Mouse (Mus musculus): ENCODE measurements at regions not wholly inside any gene's neighbourhood (a gene's known extent, or its start where the extent isn't known, plus 50 kb on each side); places are given as distances from the start of the nearest gene placed in this dataset.

- H3ac ChIP-seq (ENCODE audit: control insufficient read depth, insufficient read length, low read depth): no peak overlapping the region
- H3K27me3 ChIP-seq (ENCODE audit: control insufficient read depth, insufficient read depth, insufficient read length): no peaks in the 10 kb centered on the region
- H3K79me2 ChIP-seq (ENCODE audit: control insufficient read depth, insufficient read depth): no peaks in the 10 kb centered on the region
- H3K4me3 ChIP-seq (ENCODE audit: insufficient read depth, poor library complexity, severe bottlenecking): no peak overlapping the region
- H3K79me3 ChIP-seq (ENCODE audit: low read depth): no peaks in the 10 kb centered on the region
- no peaks in the 10 kb centered on the region for H3K36me3 ChIP-seq (ENCODE audit: control insufficient read depth, insufficient read depth)
- TF ChIP-seq MYOD1 (IDR thresholded peaks at IDR 0.05; ENCODE audit: control insufficient read depth, insufficient read length, low read depth): no peak
- no peak for TF ChIP-seq CTCF (IDR thresholded peaks at IDR 0.05; ENCODE audit: control insufficient read depth, insufficient read depth, insufficient read length)
- TF ChIP-seq MAX (IDR thresholded peaks at IDR 0.05): no peak
- TF ChIP-seq CEBPB (IDR thresholded peaks at IDR 0.05; ENCODE audit: low read depth): no peak
- TF ChIP-seq MYOG (IDR thresholded peaks at IDR 0.05; ENCODE audit: control insufficient read depth, extremely low read depth, insufficient read length): no peak
- no peak for TF ChIP-seq FOSL1 (IDR thresholded peaks at IDR 0.05; ENCODE audit: insufficient read depth, low read length, poor library complexity, severe bottlenecking)
- no peak for TF ChIP-seq USF1 (IDR thresholded peaks at IDR 0.05; ENCODE audit: low read depth)
These were observed 248.0 kb upstream of the Noct start for GRCm38 (mm10) chr3:50976141-50976780.

GRCm38 (mm10) chr3:50976818-50977217 is 247.4 kb upstream of the Noct start:
- no peaks in the 10 kb centered on the region for H3K27me3 ChIP-seq (ENCODE audit: control insufficient read depth, insufficient read depth, insufficient read length)
- no peaks in the 10 kb centered on the region for H3K36me3 ChIP-seq (ENCODE audit: control insufficient read depth, insufficient read depth)
- no peaks in the 10 kb centered on the region for H3K79me2 ChIP-seq (ENCODE audit: control insufficient read depth, insufficient read depth)
- no peak overlapping the region for H3K4me3 ChIP-seq (ENCODE audit: insufficient read depth, poor library complexity, severe bottlenecking)
- H3ac ChIP-seq (ENCODE audit: control insufficient read depth, insufficient read length, low read depth): no peak overlapping the region
- H3K79me3 ChIP-seq (ENCODE audit: low read depth): no peaks in the 10 kb centered on the region
- no peak for TF ChIP-seq FOSL1 (IDR thresholded peaks at IDR 0.05; ENCODE audit: insufficient read depth, low read length, poor library complexity, severe bottlenecking)
- TF ChIP-seq MYOD1 (IDR thresholded peaks at IDR 0.05; ENCODE audit: control insufficient read depth, insufficient read length, low read depth): no peak
- no peak for TF ChIP-seq CTCF (IDR thresholded peaks at IDR 0.05; ENCODE audit: control insufficient read depth, insufficient read depth, insufficient read length)
- TF ChIP-seq MYOG (IDR thresholded peaks at IDR 0.05; ENCODE audit: control insufficient read depth, extremely low read depth, insufficient read length): no peak
- TF ChIP-seq USF1 (IDR thresholded peaks at IDR 0.05; ENCODE audit: low read depth): no peak
- no peak for TF ChIP-seq CEBPB (IDR thresholded peaks at IDR 0.05; ENCODE audit: low read depth)

GRCm38 (mm10) chr3:50978636-50979035 is 245.6 kb upstream of the Noct start:
- TF ChIP-seq CEBPB (IDR thresholded peaks at IDR 0.05; ENCODE audit: low read depth): peak; percentile 17
- no peak for TF ChIP-seq USF1 (IDR thresholded peaks at IDR 0.05; ENCODE audit: low read depth)
- H3K79me2 ChIP-seq (ENCODE audit: control insufficient read depth, insufficient read depth): no peaks in the 10 kb centered on the region

GRCm38 (mm10) chr3:50979592-50979991 is 244.7 kb upstream of the Noct start:
- Histone ChIP-seq H3K4me3 (ENCODE audit: insufficient read depth, poor library complexity, severe bottlenecking) (no peak overlapping the region), H3K79me3 (ENCODE audit: low read depth) (no peaks in the 10 kb centered on the region), H3K36me3 (ENCODE audit: control insufficient read depth, insufficient read depth) (no peaks in the 10 kb centered on the region), H3K79me2 (ENCODE audit: control insufficient read depth, insufficient read depth) (no peaks in the 10 kb centered on the region), H3ac (ENCODE audit: control insufficient read depth, insufficient read length, low read depth) (no peak overlapping the region), H3K27me3 (ENCODE audit: control insufficient read depth, insufficient read depth, insufficient read length) (no peaks in the 10 kb centered on the region)
- TF ChIP-seq CTCF (IDR thresholded peaks at IDR 0.05; ENCODE audit: control insufficient read depth, insufficient read depth, insufficient read length): no peak
- no peak for TF ChIP-seq USF1 (IDR thresholded peaks at IDR 0.05; ENCODE audit: low read depth)
- no peak for TF ChIP-seq MYOD1 (IDR thresholded peaks at IDR 0.05; ENCODE audit: control insufficient read depth, insufficient read length, low read depth)
- TF ChIP-seq MYOG (IDR thresholded peaks at IDR 0.05; ENCODE audit: control insufficient read depth, extremely low read depth, insufficient read length): no peak
- TF ChIP-seq FOSL1 (IDR thresholded peaks at IDR 0.05; ENCODE audit: insufficient read depth, low read length, poor library complexity, severe bottlenecking): no peak
- no peak for TF ChIP-seq MAX (IDR thresholded peaks at IDR 0.05)
- no peak for TF ChIP-seq CEBPB (IDR thresholded peaks at IDR 0.05; ENCODE audit: low read depth)

More at GRCm38 (mm10) chr3:50978636-50979035, 245.6 kb upstream of the Noct start:
- Histone ChIP-seq H3K79me3 (ENCODE audit: low read depth) (no peaks in the 10 kb centered on the region), H3K36me3 (ENCODE audit: control insufficient read depth, insufficient read depth) (no peaks in the 10 kb centered on the region), H3K27me3 (ENCODE audit: control insufficient read depth, insufficient read depth, insufficient read length) (no peaks in the 10 kb centered on the region), H3K4me3 (ENCODE audit: insufficient read depth, poor library complexity, severe bottlenecking) (no peak overlapping the region), H3ac (ENCODE audit: control insufficient read depth, insufficient read length, low read depth) (no peak overlapping the region)

- Histone ChIP-seq H3K79me3 (ENCODE audit: low read depth) (no peaks in the 10 kb centered on the region), H3K79me2 (ENCODE audit: control insufficient read depth, insufficient read depth) (no peaks in the 10 kb centered on the region), H3K36me3 (ENCODE audit: control insufficient read depth, insufficient read depth) (no peaks in the 10 kb centered on the region), H3K27me3 (ENCODE audit: control insufficient read depth, insufficient read depth, insufficient read length) (no peaks in the 10 kb centered on the region), H3K4me3 (ENCODE audit: insufficient read depth, poor library complexity, severe bottlenecking) (no peak overlapping the region), H3ac (ENCODE audit: control insufficient read depth, insufficient read length, low read depth) (no peak overlapping the region)
- no peak for TF ChIP-seq USF1 (IDR thresholded peaks at IDR 0.05; ENCODE audit: low read depth)
- no peak for TF ChIP-seq MYOD1 (IDR thresholded peaks at IDR 0.05; ENCODE audit: control insufficient read depth, insufficient read length, low read depth)
- no peak for TF ChIP-seq CEBPB (IDR thresholded peaks at IDR 0.05; ENCODE audit: low read depth)
- TF ChIP-seq FOSL1 (IDR thresholded peaks at IDR 0.05; ENCODE audit: insufficient read depth, low read length, poor library complexity, severe bottlenecking): no peak
- no peak for TF ChIP-seq MYOG (IDR thresholded peaks at IDR 0.05; ENCODE audit: control insufficient read depth, extremely low read depth, insufficient read length)
- TF ChIP-seq CTCF (IDR thresholded peaks at IDR 0.05; ENCODE audit: control insufficient read depth, insufficient read depth, insufficient read length): no peak
- TF ChIP-seq MAX (IDR thresholded peaks at IDR 0.05): no peak
These were observed 242.5 kb upstream of the Noct start for GRCm38 (mm10) chr3:50981751-50982150.

GRCm38 (mm10) chr3:50982649-50983048 is 241.6 kb upstream of the Noct start:
- no peaks in the 10 kb centered on the region for H3K27me3 ChIP-seq (ENCODE audit: control insufficient read depth, insufficient read depth, insufficient read length)
- no peaks in the 10 kb centered on the region for H3K79me3 ChIP-seq (ENCODE audit: low read depth)
- no peak overlapping the region for H3K4me3 ChIP-seq (ENCODE audit: insufficient read depth, poor library complexity, severe bottlenecking)
- no peak overlapping the region for H3ac ChIP-seq (ENCODE audit: control insufficient read depth, insufficient read length, low read depth)
- H3K79me2 ChIP-seq (ENCODE audit: control insufficient read depth, insufficient read depth): no peaks in the 10 kb centered on the region
- no peaks in the 10 kb centered on the region for H3K36me3 ChIP-seq (ENCODE audit: control insufficient read depth, insufficient read depth)
- TF ChIP-seq MAX (IDR thresholded peaks at IDR 0.05) (no peak), MYOD1 (IDR thresholded peaks at IDR 0.05; ENCODE audit: control insufficient read depth, insufficient read length, low read depth) (no peak), USF1 (IDR thresholded peaks at IDR 0.05; ENCODE audit: low read depth) (no peak), CTCF (IDR thresholded peaks at IDR 0.05; ENCODE audit: control insufficient read depth, insufficient read depth, insufficient read length) (no peak), FOSL1 (IDR thresholded peaks at IDR 0.05; ENCODE audit: insufficient read depth, low read length, poor library complexity, severe bottlenecking) (no peak)
